Mouse (Mus musculus) stomach, postnatal 0 days (tissue): ENCODE data around the gene Cttnbp2.

Experiments
- CTCF ChIP-seq: IDR thresholded peaks from 2 replicates; pipeline ENCODE4 v1.5.1; 2016; ENCODE audit warnings: antibody characterized with exemption, low read depth, mild to moderate bottlenecking, moderate library complexity
- EP300 ChIP-seq: optimal IDR thresholded peaks from 2 replicates; pipeline ENCODE3; 2016; ENCODE audit warnings: antibody characterized with exemption

DNA sequence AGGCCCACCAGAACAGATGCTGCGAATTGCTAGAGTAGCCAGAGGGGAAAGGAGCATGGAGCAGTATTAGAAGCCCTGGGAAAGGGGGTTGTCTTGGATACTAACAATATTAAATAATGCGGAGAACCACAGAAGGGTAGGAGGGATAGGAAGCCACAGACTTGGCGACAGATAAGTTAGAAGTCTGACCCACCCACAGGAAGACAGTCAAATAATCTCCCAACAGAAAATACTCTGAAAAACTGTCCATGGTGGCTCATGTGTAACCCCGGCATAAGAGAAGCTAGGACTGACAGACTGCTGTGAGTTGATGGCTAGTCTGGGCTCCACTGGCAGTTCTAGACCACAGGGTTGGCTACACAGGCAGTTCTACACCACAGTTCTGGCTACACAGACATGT, 98.7 kb downstream of the Cttnbp2 start:
- TF ChIP-seq CTCF, result no peak
- TF ChIP-seq EP300, result no peak
